Mouse (Mus musculus) spleen, adult 2 months (tissue): Measurements from ENCODE around the gene Fbxo3.

Experiments used
- CTCF ChIP-seq: fragments of 200-500 bp; IDR thresholded peaks from 2 replicates; pipeline ENCODE4 v1.5.1; 2011; ENCODE audit warnings: mild to moderate bottlenecking, inconsistent platforms; ENCODE audit not compliant: insufficient read depth, insufficient read length, insufficient replicate concordance; ENCODE audit errors: extremely low read depth
- POLR2A ChIP-seq: fragments of 200-500 bp; IDR thresholded peaks from 2 replicates; pipeline ENCODE4 v1.6.1; 2011; ENCODE audit warnings: low read depth, low read length, inconsistent platforms

GRCm38 (mm10) chr2:104064152-104064551 lies 36.6 kb downstream of the Fbxo3 start:
- TF ChIP-seq CTCF, result no peak
- no peak for TF ChIP-seq POLR2A
